Mouse (Mus musculus) activated CD4-positive, CD25-positive, alpha-beta regulatory T cell, adult 4 months (primary cell): ENCODE data around the gene Cep63. TPM values are rescaled to one million over a fixed set of nuclear protein-coding genes. Genes with fewer than 3 reads are reported as not detected.

ENCODE experiments used
- ATAC-seq: one replicate; pipeline ENCODE4 v1.8.0; 2017
- polyA plus RNA-seq, 2 experiments: library from polyadenylated mRNA; unstranded; fragments of 100-300 nt; shearing (Covaris generic); gene quantifications; one replicate each; pipeline ENCODE4 v1.2.1; 2017

Cep63 gene
- 10 to 100 TPM; 39.7 to 45.2 TPM for polyA plus RNA-seq

DNA sequence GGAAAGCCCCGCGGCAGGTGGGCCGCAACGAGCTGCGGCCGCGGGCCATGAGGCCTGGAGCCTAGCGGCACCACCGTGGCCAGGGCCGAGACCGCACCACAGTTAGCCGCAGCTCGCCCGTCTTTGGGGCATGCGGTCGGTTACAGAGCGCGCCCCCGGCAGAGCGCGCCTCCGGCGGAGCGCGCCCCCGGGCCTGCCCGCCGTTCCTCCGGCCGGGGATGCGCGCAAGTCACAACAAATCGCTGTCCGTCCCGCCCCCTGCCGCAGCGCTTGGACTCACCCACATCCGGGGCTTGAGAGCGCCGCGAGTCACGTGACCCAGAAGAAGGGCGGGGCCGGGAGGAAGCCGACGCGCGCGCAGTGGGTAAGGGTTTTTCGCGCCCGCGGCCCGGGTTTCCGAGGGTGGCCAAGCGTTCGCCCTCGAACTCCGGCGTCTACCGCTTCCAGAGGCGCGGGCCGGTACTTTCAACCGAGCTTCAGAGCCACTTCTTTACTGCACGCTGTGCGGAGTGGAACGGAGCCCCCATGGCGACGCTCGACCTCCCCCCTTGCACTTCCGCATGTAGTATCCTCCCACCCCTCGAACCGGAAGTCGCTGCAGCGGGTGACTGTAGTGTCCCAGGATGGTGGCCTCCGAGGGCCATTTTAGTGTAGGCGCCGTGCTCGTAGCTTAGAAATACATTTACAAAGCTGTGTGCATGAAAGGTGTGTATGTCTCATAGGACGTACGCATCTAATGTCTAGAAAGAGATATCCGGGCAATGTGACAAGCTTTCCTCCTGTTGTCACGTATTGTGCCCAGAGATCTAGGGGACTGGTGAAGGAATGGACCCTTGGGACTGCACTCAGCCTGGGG is at the start of gene Cep63, which contains the start of gene Anapc13:
Gene Cep63, minus strand, starts transcription at position 552 of the 856 bp plus-strand sequence.
Gene Anapc13, plus strand, starts transcription at position 314 of the 856 bp plus-strand sequence.
- ATAC-seq: peak; percentile 81

DNA sequence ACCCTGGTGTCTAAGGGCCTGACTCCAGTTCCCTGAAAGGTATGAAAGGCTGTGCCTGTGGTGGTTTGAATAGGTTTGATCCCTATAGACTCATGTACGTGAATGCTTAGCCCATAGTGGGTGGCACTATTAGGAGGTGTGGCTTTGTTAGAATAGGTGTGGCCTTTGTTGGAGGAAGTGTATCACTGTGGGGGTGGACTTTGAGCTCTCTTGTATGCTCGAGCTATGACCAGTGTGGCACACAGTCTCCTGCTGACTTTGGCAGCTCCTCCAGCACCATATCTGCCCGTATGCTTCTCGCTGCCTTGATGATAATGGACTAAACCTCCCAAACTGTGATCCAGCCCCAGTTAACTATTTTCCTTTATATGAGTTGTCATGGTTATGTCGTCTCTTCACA is 49.6 kb upstream of the Cep63 start:
- no peak for ATAC-seq

DNA sequence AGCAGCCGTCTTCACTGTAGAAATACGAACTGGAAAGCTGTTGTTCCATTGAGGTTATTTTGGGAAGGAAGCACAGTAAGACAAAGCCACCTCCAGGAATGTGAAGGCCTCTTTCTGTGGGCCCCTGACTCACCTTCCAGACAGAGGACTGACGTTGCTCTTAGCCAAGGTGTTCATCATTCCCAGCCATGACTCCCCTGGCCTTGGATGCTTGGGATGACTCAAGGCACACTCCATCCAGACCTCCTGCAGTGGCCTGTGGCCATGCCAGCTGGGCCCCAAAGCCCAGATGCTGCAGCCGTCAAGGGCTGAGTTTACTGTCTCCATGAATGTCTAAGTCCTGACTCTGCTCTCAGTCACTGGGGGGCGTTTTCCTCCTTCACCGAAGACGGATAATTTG is 47.0 kb upstream of the Cep63 start:
- no peak for ATAC-seq

DNA sequence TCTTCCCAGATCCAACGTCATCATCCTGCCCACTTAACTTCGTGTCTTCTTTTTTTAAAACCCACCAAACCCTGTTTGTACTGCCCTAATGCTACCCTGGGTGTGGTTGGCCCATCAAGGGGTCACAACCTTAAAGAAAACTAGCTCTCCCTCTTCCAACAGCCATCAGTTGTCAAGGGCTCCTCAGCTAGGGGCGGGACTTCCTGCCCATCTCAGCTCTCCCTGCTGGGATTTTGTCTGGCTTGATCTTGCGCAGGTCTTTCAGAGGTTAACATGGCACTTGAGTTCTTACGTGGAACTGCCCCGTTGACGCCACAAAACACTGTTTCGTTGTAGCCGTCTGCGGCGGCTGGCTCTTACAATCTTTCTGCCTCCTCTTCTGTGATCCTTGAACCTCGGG is 42.6 kb upstream of the Cep63 start:
- ATAC-seq: no peak

DNA sequence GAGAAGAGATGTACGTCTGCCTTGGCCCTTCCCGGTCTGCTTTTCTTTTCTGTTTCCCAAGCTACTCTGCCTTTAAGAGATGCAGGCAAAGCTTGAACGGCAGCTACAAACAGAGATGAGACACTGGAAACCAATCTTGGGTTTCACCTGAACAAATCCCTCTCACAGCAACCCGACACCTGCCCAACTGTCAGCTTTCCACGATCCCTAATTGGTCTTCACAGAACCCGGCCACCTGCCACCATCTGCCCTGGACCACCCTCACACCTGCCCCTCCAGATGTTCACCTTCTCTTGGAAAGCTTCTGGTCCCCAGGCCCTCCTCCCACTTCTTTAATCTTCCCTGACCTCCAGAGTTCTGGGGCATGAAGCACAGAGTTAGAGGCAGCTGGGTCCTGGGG is 41.8 kb upstream of the Cep63 start:
- ATAC-seq: no peak

DNA sequence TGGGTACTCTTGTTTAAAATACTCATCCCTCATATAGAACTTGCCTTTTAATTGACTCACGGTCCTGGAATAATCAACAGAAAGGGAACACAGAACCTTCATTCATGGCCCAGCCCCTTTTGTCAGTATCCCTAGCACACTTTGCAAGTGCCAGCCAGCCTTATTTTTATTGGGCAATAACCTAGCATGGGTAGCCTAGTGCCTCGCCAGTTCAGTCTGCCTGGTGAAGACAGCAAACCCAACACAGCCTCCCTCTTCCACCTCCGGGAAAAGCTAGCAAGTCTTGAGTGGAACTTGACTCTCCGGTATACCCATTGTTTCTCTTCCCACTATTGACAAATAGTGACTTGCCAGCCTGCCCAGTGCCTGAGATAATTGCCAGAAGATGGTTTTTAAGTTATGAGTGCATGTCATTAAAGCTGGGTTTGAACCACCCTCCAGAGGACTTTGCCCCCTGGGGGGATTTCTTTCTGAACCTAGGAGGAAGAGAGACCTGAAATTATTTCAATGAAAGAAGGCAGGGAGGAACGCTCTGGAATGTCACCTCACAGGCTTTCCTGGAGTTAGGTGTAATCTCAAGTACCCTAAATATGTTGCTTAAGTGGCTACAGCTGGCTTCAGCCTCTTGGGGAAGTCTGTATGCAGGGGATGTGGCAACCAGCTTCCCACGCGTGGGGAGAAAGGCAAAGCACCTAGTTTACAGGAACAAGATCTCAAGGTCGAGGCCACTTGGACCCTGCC is 30.2 kb upstream of the Cep63 start:
- no peak for ATAC-seq

DNA sequence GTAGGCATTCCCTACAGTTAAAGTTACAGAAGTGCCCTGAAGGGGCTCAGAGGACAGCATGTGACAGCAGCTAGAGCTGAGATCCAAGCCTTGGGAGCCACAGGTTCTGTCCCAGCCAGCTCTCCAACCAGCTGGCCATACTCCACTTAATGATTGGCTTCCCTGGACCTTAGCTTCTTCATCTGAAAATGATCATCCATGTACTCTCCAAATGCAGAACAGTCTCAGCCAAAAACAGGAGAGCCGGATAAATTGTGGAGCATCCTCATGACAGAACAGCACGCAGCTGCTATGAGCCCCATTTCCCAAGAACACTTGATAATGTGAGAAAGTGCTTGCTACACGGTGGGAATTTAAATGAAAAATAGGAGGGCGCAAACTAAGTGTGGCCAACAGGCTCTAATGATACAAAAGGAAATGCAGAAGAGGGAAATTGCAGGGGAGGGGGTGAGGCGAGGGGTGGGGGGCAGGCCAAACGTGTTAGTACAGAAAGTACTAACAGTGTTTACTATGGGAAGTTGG is 24.9 kb upstream of the Cep63 start:
- no peak for ATAC-seq

DNA sequence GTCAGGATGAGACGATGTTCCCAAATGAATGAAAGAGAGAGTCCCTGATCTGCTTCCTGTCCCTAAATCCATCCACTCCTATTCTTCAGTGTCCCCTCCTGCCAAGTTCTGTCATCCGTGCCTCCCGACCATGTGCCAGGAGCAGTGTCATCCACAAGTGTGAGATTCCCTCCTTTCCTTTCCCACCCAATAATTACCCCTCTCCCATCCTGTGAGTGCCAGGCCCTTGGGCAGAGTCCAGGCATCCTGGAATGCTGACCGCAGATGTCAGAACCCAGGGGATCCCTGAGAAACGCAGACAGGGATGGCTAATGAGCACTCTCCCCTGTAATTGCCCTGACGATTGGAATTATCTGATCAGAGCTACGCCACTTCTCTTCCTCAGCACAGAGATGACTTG is 24.3 kb upstream of the Cep63 start:
- ATAC-seq: no peak

DNA sequence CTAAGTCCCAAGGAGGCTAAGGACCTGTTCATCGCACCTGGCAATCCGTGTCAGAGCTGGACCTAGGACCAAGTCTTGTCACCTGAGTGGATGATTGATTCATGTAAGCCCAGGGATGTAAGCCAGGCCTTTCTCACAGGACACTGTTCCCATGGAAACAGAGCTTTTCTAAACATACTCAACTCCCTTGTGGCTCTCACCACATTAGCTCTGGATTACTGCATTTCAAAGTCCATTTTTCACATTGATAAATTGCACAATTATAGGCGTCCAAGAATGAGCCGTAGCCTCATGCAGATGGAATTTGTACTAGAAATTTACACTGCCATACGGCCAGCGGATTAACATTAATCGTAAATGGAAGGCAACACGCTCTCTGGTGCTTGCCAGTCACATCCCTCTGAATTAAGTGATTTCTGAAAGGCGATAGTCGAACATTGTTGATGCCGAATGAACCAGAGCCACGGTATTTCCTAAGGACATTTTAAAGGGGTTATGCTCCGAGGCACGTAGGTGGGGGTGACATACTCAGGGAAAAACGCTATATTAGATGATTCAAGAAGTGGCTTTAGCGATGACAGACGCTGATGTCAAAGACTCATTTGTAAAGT is 23.7 kb upstream of the Cep63 start:
- ATAC-seq: no peak

DNA sequence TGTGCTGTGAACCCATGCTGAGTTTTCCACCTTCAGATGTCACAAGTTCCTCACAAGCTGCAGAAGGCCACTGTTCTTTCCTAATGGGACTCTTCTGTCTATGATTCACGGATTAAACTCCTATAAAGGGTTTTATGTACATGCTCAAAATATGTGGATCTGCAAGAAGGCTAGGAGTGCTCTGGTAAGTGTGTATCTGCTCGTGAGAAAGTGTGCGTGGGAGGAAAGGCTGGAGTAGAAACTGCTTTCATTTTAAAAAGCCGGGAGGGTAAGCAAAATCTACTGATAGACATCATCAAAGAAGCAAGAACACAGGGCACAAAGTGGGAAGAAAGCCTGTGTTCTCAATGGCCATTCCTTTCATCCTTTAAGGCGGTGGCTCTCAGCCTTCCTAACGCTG is 20.7 kb upstream of the Cep63 start:
- ATAC-seq: no peak

DNA sequence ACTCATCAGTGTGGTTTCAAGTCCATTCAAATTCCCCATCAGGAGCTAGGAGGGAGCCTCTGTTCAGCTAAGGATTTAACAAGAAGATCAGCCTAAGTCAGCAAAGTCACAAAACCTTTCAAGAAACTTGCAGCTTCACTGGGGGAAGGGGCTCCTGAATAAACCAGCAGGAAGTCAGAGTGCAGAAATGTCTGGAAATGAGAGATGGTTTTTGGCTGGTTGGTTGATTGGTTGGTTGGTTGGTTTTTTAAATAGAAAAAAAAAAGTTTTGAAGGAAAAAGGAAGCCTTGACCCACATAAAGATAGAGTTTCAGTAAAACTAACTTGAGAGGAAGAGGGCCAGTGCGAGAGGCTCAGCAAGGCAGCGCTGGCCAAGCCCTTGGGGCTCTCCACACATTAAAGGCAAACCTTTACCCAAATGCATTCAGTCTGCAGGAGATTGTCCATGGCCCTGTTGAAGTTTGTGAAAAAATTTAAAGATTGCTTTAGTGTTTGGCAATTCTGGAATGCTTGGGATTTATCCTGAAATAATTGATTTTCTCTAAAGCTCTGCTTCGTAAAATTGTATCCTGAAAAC is 18.9 kb upstream of the Cep63 start:
- ATAC-seq: no peak

DNA sequence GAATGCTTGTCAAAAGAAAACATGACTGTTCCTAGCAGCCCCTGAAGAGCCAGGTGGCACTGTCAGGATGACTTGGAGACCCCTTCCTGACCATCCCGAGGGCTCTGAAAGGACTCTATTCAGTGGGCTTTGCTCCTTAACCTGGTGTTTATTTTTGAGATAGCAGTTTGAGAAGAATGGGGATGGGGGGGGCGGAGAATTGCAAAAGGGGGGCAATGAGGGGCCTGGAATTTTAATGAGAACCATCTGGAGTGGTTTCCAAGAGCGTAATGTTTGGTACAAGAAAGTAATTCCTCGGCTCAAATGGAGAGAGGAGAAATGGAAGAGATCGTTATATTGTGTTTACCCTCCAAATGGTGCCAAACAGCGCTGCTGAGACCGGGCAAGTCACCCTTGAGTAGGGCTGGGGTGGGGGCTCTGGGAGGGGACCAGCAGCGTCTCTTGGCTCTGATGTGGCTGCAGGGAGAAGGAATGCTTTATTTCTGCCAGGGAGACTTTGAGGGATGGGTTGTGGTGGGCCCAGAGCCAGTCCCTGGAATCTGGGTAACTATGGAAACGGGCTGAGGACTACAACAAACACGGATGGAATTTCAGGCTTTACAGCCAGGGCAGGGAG is 17.3 kb upstream of the Cep63 start:
- no peak for ATAC-seq

DNA sequence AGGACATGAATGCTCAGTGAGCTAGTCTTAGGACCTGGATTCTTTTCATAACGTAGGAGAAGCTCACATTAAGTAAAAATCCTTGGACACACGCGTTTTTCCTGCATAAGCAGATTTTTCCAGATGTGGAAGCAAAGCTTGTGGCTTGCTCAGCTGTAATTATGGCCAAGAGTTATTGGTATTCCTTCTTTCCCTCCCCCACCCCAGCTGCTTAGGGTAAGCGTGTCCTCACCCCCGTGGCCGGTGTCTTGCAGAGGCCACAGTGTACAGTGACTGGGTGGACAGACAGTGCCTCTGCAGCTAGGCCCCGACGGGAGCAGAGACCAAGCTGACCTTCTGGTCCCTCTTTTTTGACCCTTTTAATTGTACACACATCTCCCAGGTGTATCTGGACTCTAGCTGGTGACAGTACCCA is 16.7 kb upstream of the Cep63 start:
- ATAC-seq: no peak

DNA sequence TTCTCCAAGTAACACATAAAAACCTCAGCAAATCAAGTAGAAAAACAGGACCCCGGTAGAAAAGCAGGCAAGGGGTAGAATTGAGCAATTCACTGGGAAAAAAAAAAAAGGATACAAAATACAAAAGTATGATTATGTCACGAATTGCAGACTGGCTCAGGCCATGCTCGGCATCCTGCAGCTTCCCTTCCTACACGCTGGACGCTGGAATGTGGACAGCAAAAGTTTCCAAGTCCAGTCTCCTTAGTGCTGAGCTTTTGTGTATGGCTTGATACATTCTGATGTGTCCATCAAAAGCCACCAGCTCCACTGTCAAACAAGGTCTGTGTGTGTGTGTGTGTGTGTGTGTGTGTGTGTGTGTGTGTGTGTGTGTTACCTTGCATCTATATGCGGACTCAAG is 15.2 kb upstream of the Cep63 start:
- ATAC-seq: no peak

DNA sequence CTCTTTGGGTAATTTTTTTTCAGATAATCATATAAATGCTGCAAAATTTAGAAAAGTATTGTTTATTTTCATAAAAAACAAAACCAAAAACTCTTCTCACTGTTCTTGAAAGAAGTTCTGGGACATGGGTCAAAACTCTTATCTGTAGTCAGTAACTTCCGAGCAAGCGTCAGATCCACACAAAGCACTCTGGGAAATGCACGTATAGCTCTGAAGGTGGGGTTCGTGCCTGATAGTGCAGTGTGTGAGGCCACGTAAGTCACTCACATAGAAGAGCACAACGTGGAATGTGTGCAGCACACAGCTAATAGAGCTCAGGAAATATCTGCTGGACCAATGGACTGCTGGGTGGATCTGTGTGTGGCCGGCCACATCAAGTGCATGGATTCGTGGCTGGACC is 13.2 kb upstream of the Cep63 start:
- ATAC-seq: no peak

DNA sequence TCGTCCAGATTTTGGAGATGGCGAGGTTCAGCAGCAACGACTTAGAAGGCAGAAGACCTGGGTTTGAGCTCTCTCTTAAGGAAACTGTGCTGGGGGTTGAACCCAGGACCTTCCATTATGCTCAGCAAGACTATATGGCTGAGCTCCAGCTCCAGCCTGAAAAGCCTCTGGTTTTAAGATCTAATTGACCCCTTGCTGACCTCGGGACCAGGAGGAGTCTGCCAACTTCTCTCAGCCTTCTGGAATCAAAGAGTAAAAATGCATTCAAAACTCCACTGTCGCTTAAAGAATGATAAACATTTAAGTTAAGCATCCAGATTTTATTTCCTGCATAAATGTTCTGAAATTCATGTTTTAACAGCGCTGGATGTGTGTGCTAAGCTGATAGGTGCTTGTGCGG is 12.6 kb upstream of the Cep63 start:
- no peak for ATAC-seq

DNA sequence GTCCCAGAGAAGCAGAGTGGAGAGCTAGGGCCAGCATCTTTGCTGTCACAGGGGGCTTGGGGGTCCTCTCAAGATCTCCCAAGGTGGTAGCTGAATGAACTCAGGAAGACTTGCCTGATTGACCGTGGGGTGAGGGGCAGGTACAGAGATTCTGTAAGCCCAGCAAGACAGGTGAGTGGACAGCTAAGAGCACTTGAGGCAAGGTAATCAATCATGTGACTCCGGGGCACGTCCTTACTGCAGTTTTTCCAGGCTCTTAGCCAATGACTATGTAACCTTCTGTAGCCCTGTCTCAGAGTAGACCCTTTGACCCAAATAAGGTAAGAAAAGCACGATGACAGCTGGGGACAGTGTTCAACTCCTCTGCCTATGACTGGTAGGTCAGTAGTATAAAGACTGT is 10.8 kb upstream of the Cep63 start:
- ATAC-seq: no peak

DNA sequence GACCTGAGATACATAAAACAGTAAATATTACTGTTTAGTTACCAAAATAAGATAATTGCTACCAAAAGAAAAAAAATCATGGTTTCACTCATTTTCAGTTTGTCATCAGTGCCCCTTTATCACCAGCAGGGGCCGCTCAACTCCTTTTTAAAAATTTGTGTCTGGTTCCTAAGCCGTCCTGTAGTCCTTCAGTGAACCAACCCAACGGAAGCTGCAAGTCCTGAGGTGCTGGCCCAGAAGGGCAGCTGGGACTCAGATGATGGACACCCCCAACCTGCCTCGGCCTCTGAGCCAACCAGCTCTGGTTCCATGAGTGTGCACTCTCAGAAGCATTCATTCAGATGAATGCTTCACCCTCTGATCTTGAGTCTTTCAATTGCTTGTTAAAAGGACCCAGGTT is 10.2 kb upstream of the Cep63 start:
- ATAC-seq: peak; percentile 66

DNA sequence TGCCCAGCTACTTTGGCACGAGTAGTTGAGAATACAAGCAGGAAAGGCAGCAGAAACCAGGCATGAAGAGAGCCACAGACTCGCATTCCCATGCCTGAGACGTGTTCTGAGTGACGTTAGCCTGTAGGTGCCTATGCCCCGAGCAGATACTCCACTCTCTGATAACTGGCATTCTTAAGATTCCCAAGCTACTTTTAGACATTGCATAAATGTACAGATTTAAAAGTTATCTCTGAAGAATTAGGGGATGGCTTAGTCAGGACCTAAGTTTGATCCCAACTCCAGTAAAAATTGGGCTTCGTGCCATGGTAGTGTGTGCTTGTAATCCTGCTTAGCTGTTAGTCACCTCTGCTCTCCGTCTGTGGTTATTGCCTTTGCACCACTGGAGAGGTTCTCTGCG is 8.1 kb upstream of the Cep63 start:
- no peak for ATAC-seq

DNA sequence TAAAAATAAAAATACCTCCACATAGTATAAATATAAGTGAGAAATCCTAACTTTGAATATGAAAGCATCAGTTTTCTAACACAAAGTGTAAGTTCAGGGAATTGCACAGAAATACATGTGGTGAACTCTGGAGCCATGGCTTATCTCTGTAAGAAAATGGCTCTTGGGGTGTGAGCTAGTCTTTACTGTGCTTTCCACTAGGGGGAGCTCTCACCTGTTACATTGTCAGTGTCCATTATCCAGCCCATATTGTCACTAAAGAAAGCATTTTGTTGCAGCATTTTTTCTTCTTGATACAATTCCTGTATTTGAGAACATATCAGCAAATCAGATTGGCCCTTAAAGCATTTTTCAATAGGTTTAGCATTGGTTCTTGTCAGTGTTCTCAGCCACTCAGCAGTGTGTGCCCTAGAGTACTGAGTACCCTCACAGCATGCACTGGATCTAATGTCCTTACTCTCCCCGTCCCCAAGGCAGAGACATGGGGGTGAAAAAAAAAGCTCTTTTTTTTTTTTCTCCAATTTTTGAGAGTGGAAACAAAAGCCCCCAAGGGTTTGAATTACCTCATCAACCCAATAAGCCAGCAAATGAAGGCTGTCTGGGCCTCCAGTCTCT is 6.7 kb upstream of the Cep63 start:
- ATAC-seq: peak; percentile 92

DNA sequence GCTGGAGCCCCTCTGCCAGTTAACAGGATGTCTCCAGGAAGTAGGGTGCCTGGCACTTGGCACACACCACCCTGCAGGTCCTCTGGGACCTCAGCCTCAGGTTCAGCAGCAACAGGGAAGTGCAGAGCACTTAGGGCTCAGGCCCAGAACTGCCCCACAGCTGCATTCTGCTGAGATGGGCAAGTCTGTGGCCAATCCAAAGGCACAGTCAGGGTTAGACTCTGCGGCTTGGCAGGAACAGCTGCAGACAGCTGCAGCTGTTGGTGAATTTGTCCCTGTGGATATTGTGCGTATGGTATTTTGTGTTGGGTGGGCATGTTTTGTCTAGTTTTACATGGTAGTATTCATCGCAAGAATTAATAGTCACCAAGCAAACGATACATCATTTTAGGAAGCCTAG is 5.8 kb upstream of the Cep63 start:
- ATAC-seq: no peak

DNA sequence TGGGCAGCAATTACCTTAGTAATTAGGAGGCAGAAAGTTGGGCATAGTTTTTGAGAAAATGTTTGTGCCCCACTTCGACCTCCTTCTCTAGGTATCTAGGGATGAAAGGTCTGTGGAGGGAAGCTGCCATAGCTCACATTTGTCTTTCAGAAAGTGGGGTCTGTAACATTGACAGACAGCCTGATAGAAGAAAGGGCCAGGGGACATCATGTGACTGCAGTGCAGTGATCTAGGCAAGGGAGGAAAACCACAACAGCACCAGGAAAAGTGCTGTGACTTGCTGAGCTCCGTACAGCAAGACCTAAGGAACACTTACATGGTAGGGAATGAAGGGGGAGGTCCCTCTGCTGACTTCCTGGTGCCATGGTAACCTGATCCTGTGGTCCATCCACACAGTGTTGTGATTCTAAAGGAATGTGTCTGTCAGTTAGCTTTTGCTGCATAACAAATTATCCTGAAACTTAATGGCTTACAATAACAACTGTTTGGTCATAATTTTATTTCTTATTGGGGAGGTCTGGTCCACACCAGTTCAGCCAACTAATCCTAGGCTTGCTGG is 5.3 kb upstream of the Cep63 start:
- no peak for ATAC-seq
